Mouse (Mus musculus): ENCODE data around the gene Tecpr2.

Gene Tecpr2

DNA sequence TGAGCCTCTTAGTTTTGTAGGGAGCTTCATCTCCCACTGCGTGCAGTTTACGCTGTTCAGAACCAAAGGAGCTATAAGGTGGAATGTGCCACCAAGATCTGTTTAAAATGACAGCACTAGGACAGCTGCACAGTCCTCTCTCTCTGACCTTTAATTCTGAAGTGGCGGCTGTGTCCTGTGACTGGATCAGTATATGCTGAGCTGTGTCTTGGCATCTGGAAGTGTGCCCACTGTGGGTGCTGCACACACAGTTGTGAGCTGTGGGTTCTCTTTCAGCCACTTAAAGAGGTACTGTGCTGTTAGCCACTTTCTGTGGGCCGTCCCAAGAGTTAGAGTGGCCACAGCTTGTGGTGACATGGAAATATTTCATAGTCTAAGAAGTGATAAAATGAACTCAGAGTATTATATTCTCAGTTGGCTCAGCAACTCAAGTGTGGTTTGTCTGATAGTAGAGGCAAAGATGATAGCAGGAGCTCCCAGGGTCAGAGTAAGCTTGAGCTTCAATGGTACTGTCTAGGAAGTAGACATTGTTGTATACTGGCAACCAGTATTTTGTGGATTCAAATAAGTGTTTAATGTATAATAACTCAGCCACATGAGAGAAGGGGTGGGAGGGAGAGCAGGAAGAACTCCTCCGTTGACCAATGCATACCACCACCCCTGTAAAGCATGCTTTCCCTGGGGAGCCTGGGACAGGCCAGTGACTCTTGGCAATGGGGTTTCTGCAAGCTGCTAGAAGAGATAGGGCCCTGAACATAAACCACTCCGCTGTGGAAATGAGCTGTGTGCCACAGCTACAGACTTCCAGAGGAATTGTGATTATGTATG is 59.2 kb downstream of the Tecpr2 start:
- DNase-seq (ENCODE audit: low read depth, low spot score), result no peak

DNA sequence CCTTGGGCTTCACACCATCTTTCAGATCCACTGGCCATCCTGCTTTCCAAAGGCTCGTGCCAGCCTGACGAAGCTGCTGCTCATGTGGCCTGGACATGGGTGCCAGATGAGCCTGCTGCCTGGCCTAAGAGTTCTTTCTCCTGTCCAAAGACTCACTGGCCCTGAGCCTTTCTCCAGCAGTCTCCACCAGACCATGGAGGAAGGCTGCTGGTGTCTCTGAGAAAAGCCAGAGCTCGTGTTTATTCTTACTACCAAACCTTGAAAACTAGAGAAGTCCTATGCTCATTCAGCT is 59.8 kb downstream of the Tecpr2 start:
- DNase-seq (ENCODE audit: low read depth, low spot score), result no peak

GRCm38 (mm10) chr12:110949410-110949809 is 60.3 kb downstream of the Tecpr2 start:
- DNase-seq (ENCODE audit: low read depth, low spot score), result no peak

- DNase-seq (ENCODE audit: low read depth, low spot score), result no peak
Measured at GRCm38 (mm10) chr12:110950151-110950550, 61.1 kb downstream of the Tecpr2 start.

DNA sequence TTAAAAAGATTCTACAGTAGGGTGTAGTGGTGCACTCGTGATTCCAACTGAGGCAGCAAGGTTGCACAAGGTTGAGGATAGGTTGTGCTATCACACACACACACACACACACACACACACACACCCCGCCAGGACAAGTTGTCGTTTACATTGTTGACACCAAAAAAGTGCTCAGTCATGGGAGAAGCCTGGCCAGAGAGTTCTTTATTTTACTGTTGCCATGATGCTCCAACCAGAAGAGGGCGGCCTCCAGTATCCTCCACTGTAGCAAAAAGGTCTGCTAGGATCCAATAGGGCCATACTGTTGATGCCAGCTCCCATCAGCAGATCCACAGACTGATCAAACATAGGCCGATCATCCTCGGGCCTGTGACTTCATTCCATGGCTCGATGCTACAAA is 62.2 kb downstream of the Tecpr2 start:
- DNase-seq (ENCODE audit: low read depth, low spot score), result no peak

DNA sequence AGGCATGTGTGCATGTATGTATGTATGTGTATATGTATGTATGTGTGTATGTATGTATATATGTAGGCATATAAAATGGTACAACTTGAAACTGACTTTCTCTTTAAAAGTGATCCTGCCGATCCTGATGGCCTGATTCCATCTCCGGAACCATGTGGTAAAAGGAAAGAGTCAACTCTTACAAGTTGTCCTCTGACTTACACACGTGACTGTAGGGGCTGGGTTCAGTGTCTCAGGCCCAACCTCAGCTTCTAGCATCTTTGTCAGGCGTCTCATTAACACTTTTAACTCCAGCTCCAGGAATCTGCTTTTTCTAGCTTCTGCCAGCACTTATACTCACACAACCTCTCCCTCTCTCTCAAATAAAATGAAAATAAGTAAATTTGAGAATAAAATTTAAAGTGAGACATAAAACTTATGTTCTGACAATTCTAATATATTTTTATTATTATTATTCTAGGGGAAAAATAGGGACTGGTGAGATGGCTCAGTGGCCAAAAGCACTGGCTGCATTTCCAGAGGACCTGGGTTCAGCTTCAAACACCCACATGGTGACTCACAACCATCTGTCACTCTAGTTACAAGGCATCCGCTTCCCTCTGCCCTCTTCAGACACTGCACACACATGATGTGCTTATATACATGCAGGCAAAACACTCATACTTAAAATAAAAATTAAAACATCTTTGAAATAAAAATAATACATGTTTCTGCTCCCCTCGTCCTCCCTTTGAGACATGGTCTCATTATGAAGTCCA is 63.7 kb downstream of the Tecpr2 start:
- no peak for DNase-seq (ENCODE audit: low read depth, low spot score)

GRCm38 (mm10) chr12:110953443-110953842 is 64.4 kb downstream of the Tecpr2 start:
- no peak for DNase-seq (ENCODE audit: low read depth, low spot score)

DNA sequence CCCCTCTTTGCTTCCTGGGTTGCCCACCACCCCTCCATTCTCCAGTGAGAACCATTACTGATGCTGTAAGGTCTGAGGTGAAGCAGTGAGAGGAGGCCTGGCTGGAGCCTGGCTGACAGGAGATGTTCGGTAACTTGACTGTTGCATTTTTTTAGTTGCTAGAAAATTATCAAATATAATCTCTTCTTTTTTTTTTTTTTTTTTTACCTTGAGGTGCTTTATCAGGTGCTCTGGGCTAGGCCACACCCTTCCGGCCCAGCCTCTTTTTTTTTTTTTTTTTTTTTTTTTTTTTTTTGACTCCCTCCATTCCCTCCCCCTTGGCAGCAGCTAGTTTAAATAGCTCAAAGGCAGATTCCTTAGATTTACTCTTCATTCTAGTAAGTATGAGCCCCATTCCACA is 64.8 kb downstream of the Tecpr2 start:
- no peak for DNase-seq (ENCODE audit: low read depth, low spot score)

GRCm38 (mm10) chr12:110954351-110954991 is 65.4 kb downstream of the Tecpr2 start:
- no peak for DNase-seq (ENCODE audit: low read depth, low spot score)

GRCm38 (mm10) chr12:110961973-110962372 is 72.9 kb downstream of the Tecpr2 start:
- no peak for DNase-seq (ENCODE audit: low read depth, low spot score)

DNA sequence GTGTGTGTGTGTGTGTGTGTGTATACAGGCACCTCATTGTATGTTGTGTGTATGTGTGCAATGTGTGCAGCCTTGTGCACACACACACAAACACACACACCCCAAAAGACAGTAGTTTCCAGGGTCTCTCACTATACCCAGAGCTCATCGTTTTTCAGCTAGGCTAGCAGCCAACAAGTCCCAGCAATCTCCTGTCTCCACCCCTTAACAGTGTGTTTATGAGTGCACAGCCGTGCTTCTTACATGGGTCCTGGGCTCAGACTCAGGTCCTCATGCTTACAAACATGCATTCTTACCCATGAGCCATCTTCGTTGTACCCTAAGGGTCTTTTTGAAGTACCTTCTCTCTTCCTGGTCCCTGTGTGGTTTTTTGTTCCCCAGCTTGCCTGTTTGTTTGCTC is 76.4 kb downstream of the Tecpr2 start:
- no peak for DNase-seq (ENCODE audit: low read depth, low spot score)

- DNase-seq (ENCODE audit: low read depth, low spot score), result no peak
Measured at GRCm38 (mm10) chr12:110966079-110966478, 77.0 kb downstream of the Tecpr2 start.

- DNase-seq (ENCODE audit: low read depth, low spot score), result no peak
Measured at GRCm38 (mm10) chr12:110967146-110967545, 78.1 kb downstream of the Tecpr2 start.

DNA sequence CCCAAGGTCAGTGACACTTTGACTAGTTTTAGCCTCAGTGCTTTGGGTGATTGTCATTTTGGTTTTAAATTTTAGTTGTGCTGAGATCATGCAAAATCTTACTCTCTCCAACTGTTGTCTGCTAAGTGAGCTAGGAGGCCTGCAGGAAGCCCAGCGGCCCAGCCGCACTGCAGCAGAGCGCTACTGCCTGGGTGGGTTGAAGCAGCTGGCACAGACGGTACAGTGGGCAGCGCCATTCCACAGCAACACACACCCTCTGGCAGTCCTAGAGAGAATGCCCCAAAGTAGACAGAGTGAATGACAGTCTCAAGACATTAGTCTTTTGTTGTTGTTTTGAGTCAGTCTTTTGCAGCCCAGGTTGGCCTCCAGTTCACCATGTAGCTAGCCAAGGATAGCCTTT is 81.3 kb downstream of the Tecpr2 start:
- DNase-seq (ENCODE audit: low read depth, low spot score), result no peak

DNA sequence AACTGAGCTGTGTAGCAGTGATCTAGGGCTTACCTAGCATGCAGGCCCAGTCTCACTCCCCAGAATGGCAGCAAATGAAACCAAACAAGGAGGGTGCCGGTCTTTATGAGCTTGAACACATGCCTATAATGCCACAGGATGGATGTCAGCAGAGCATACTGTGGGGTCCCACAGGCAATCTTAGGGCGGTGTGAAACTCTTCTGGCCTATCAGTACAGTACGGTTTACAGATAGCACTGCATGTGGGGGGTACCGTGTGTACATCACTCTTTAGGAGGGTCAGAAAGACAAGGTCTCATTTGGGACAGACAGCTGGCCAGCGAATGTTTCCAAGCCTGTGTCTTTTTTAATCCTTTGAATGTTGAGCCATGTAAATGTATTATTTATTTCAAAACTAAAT is 82.9 kb downstream of the Tecpr2 start:
- DNase-seq (ENCODE audit: low read depth, low spot score), result no peak

GRCm38 (mm10) chr12:110973829-110974228 is 84.8 kb downstream of the Tecpr2 start:
- no peak for DNase-seq (ENCODE audit: low read depth, low spot score)

DNA sequence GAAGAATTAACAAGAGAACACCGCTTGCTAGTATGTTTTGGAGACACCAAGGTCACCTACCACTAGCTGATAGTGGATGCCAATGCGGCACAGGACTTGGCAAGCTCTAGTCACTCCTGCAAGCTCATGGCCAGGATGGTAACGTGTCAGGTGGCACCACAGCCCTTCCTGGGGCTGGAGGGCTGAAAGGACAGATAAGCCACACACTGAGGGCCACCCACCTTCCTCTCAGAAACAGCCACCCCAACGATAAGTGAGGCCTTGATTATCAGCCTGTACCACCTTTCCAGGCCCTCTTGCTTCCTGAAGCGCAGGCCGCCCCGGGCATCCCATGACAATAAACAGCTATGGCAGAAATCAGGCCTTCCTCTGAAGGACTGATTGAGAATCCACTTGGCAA is 85.2 kb downstream of the Tecpr2 start:
- no peak for DNase-seq (ENCODE audit: low read depth, low spot score)

DNA sequence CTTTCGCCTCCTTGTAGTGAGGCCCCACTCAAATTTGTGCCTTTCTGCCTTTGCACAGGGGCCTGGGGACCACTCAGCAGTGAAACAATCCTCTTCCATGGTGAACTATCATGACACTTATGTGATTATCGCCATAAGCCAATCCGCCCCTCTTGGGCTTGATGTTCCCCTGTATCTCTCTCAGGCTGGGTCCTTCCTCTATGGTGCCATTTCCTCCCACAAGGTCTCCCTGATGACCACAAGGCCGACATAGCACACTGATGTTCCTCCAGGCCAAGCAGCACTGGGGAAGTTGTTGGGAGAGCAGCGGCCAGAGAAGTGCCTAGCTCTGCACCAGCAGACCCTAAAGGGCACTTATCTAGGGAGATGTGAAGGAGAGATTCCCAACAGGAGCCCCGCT is 85.7 kb downstream of the Tecpr2 start:
- DNase-seq (ENCODE audit: low read depth, low spot score), result no peak

DNA sequence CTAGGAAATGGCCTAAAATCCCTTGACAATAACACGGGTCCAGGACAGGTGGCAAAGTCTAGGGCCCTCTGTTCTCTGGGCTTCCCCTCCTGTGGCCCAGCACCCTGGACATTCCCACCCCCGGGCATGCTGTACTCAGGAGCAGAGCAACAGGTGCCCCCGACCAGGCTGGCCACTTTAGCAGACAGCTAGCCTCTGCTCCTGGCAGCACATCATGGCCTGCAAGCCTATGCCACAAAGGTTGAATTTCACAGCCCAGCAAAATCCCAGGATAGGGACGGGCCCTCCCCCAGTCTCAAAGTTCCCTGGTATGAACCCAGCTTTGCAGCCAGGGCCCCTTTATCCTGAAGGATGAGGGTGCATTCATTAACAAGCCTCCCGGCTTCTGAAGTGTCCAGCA is 86.3 kb downstream of the Tecpr2 start:
- no peak for DNase-seq (ENCODE audit: low read depth, low spot score)

DNA sequence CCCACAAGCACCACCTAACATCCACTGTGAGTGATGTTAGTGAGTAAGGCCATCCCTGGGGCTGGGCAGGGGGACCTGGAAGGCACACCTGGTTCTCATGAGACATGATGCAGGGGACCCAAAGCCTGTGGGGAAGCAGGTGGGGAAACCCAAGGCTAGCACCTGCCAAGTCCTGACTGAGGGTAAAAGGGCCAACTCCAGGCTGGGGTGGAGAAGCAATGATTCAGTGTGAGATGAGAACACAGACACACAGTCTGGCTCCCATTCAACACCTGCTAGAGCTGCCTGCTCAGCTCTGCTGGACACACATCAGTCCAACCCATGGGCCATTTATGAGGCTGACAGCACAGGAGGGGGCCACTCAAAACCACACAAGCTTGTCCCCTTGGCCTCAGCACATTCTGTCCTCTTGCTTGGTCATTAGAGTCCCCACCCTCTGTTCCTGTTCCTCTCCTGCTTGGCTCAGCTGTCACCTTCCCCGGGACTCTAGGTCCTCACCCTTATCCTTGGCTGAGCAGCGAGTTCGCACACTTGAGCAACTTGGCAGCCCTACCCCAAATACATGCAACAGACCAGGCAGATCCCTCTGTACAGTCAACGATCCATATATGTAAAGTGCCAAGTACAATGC is 86.9 kb downstream of the Tecpr2 start:
- no peak for DNase-seq (ENCODE audit: low read depth, low spot score)

DNA sequence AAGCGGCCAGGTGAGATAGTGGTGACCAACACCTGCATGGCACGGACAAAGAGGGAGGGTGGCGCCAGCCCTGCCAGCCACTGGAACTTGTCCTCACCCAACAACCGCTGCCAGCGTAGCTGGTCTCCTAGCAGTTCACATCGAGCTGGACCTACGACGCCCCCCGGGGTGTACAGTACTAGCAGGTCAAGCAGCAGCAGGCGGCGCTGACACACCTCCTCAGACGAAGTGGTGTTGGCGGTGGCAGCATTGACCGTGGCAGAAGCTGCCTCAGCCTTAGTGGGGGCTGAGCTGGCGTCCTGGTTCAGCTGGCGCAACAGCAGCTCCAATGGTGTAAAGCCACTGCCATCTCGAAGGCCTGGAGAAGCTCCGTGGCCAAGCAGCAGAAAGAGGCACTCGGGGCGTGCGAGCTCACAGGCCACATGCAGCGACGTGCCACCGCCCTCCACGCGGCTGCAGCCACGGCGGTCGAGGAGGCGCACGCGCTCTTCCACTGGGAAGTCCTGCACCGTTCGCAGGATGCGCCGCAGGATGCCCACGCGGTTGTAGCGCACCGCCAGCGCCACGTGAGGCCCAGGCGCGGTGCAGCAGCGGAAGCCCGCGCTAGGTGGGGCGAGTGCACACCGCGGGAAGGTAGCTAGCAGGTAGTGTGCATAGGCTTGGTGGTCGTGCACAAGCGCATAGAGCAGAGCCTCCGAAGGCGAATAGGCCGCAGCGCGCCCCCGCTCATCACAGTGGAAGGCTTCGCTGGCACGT is 87.7 kb downstream of the Tecpr2 start:
- no peak for DNase-seq (ENCODE audit: low read depth, low spot score)

- DNase-seq (ENCODE audit: low read depth, low spot score), result no peak
Measured at GRCm38 (mm10) chr12:110977345-110977733, 88.3 kb downstream of the Tecpr2 start.
